Mouse (Mus musculus) ovary, adult 2 months (tissue): ENCODE measurements around the gene Plcb3. TPM values are rescaled to one million over a fixed set of nuclear protein-coding genes. Genes with fewer than 3 reads are reported as not detected.

ENCODE experiments used
- polyA plus RNA-seq: library from polyadenylated mRNA; depleted of rRNA; stranded (reverse); fragments of >200 nt; gene quantifications from 2 replicates; pipeline ENCODE4 v1.2.3, GENCODE M21; 2012; rRNA removed

Gene Plcb3
- polyA plus RNA-seq, 1 experiment = 128 TPM

Other genes starting within 250 kb of the Plcb3 start
- gene Rps6ka4, start 135.8 kb downstream of the Plcb3 start, polyA plus RNA-seq = 48.4 and 58.2 TPM in 2 replicates
- gene Ccdc88b, start 118.3 kb downstream of the Plcb3 start, polyA plus RNA-seq = 9.2 and 14.4 TPM in 2 replicates
- 136 and 165 TPM in 2 replicates for gene Trmt112, start 66.8 kb downstream of the Plcb3 start, polyA plus RNA-seq
- gene Prdx5, start 66.4 kb downstream of the Plcb3 start, polyA plus RNA-seq = 81.1 and 89.3 TPM in 2 replicates
- gene Esrra, start 54.7 kb downstream of the Plcb3 start, polyA plus RNA-seq = 41.5 and 54.3 TPM in 2 replicates
- 0.67 and 0.96 TPM in 2 replicates for gene Catsperz, start 51.1 kb downstream of the Plcb3 start, polyA plus RNA-seq
- gene Kcnk4, start 42.0 kb downstream of the Plcb3 start, polyA plus RNA-seq = 0.31 and 0.43 TPM in 2 replicates
- gene Bad, start 34.6 kb downstream of the Plcb3 start, polyA plus RNA-seq = 110 and 113 TPM in 2 replicates
- gene Gpr137, start 34.0 kb downstream of the Plcb3 start, polyA plus RNA-seq = 149 and 153 TPM in 2 replicates
- 195 and 257 TPM in 2 replicates for gene Ppp1r14b, start 1.5 kb downstream of the Plcb3 start, polyA plus RNA-seq
- 38.2 and 48.3 TPM in 2 replicates for gene Fkbp2, start 4.0 kb upstream of the Plcb3 start, polyA plus RNA-seq
- 69.8 and 79.7 TPM in 2 replicates for gene Vegfb, start 11.2 kb upstream of the Plcb3 start, polyA plus RNA-seq
- 42.1 and 55.2 TPM in 2 replicates for gene Dnajc4, start 16.1 kb upstream of the Plcb3 start, polyA plus RNA-seq
- gene Nudt22, start 19.6 kb upstream of the Plcb3 start, polyA plus RNA-seq = 59.8 and 60.4 TPM in 2 replicates
- 12.4 TPM in 2 replicates for gene Trpt1, start 19.7 kb upstream of the Plcb3 start, polyA plus RNA-seq
- gene Fermt3, start 43.0 kb upstream of the Plcb3 start, polyA plus RNA-seq = 12.7 and 13.1 TPM in 2 replicates
- gene Stip1, start 63.5 kb upstream of the Plcb3 start, polyA plus RNA-seq = 63.8 and 71.7 TPM in 2 replicates
- 50.2 and 54.3 TPM in 2 replicates for gene Macrod1, start 80.3 kb upstream of the Plcb3 start, polyA plus RNA-seq
- 5.2 and 5.6 TPM in 2 replicates for gene Flrt1, start 129.3 kb upstream of the Plcb3 start, polyA plus RNA-seq
- 174 and 216 TPM in 2 replicates for gene Otub1, start 229.8 kb upstream of the Plcb3 start, polyA plus RNA-seq
- gene Cox8a, start 241.1 kb upstream of the Plcb3 start, polyA plus RNA-seq = 2,339 and 2,765 TPM in 2 replicates